Mouse (Mus musculus) bone marrow macrophage, adult 2 months (primary cell): ENCODE measurements at regions not wholly inside any gene's neighbourhood (a gene's known extent, or its start where the extent isn't known, plus 50 kb on each side); places are given as distances from the start of the nearest gene placed in this dataset.

Experiments used
- CTCF ChIP-seq: IDR thresholded peaks from 2 replicates; pipeline ENCODE4 v1.5.1; 2012; ENCODE audit warnings: low read depth, mild to moderate bottlenecking, low read length, moderate library complexity
- POLR2A ChIP-seq: IDR thresholded peaks from 2 replicates; pipeline ENCODE4 v1.6.1; 2012; ENCODE audit warnings: mild to moderate bottlenecking, low read depth, low read length, borderline replicate concordance

DNA sequence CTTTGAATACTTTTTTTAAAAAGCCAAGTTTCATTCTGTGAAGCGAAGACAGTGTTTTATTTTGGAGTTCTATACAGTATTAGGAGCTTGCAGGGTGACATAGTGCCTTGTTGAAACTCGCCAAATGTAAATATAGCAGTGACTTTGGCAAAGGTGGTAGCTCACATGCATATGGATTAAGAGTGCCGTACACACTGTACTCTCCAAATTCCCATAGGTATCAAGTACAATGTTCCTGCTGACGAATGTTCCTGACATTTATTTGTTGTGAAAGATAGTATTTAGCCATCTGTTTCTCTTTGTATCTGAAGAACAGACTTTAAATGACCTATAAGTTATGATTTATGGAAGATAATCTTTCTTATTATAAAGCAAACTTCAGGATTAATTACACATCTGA, 201.9 kb downstream of the Cd109 start:
- no peak for TF ChIP-seq CTCF
- no peak for TF ChIP-seq POLR2A
